Mouse (Mus musculus): Measurements from ENCODE around the gene Srsf4. TPM values are rescaled to one million over a fixed set of nuclear protein-coding genes. Genes with fewer than 3 reads are reported as not detected.

The Srsf4 gene
- 10 to 100 TPM; 73.4 to 74.0 TPM for total RNA-seq (2021)

- intact Hi-C loops (cut with DNase I) = no loop called here
Measured at GRCm38 (mm10) chr4:131873293-131874168, at the start of gene Srsf4. Gene Srsf4 (plus strand): TSS chr4:131873617.

DNA sequence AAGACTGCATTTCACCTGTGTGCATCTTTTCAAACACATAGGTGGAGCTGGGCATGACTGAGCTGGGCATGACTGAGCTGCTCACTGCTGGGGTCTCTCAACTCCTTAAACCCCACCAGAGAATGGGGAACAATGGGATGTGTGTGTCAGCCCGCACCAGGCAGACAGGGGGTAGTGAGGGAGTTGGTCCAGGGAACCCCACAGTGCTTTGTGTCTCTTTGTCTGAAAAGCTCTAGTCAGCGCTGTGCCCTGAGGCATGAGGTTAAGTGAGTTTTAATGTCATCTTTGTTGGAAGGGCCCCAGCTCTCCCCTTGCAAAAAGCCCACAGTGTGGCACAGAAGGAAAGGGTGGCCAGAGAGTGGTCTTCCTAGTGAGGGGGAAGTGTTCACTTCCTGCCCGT, 48.5 kb upstream of the Srsf4 start:
- intact Hi-C loops (cut with DNase I) = no loop called here
- no peak for DNase-seq (ENCODE audit: extremely low spot score in 1 of 2, low spot score in 2 of 2)

More at GRCm38 (mm10) chr4:131873293-131874168, at the start of gene Srsf4:
- peak; percentile 91 to 97 for DNase-seq (ENCODE audit: extremely low spot score in 1 of 2, low spot score in 2 of 2)

- intact Hi-C loops (cut with DNase I) = no loop called here
- DNase-seq (ENCODE audit: extremely low spot score in 1 of 2, low spot score in 2 of 2) = peak in 1 of 2 experiments; percentile 42
Measured at GRCm38 (mm10) chr4:131825830-131826229, 47.6 kb upstream of the Srsf4 start.

GRCm38 (mm10) chr4:131826905-131827304, 46.5 kb upstream of the Srsf4 start:
- intact Hi-C loops (cut with DNase I) = no loop called here
- DNase-seq (ENCODE audit: extremely low spot score in 1 of 2, low spot score in 2 of 2) = no peak

DNA sequence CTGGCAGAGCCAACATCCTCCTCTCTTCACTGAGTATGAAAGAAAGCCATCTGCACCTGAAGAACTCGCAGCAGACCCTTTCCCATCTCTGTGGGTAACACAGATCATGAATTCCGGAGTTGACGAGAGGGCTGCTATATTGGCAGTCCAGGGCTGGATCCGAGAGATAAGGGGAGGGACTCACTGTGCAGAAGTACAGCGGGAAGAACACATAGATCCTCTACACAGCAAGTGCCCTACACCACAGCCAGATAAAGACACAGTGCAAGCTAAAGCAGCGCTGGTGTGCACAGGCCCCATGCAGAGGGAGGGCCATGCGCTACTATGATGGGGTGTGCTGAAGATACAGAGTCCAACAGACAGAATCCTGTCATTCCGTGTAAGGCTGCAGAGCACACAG, 44.3 kb upstream of the Srsf4 start:
- no peak for DNase-seq (ENCODE audit: extremely low spot score in 1 of 2, low spot score in 2 of 2)
- intact Hi-C loops (cut with DNase I) = no loop called here

GRCm38 (mm10) chr4:131831546-131832045, 41.8 kb upstream of the Srsf4 start:
- intact Hi-C loops (cut with DNase I) = loop anchor here (10.0 kb wide), 2 partner anchors 347 to 397 kb away; no protein-coding TSS in a partner anchor
- no peak for DNase-seq (ENCODE audit: extremely low spot score in 1 of 2, low spot score in 2 of 2)

DNA sequence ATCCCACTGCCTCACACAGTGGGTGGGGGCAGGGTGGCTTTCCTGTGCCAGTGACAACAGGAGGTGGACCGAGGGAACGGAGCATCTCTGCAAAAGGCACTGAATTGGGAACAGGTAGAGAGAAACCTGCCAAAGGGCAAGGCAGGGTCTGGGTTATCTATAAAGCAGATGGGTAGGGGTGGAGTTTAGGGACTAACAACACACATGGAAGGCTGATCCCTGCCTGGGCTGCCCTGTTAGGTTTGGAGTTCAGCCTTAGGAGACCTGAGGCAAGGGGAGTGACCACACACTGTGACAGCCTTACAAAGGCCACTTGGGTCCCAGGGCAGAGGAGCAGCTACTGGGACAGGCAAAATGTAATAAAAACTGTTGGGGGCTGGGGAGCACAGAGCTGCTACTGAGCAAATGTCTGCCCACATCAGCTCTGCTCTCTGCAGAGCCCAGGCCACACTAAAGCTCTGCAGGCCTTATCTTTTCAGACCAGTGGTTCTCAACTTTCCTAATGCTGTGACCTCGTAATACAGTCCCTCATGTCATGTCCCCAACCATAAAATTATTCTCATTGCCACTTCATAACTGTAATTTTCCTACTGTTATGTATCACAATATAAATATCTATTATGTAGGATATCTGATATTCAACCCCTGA, 40.5 kb upstream of the Srsf4 start:
- intact Hi-C loops (cut with DNase I) = loop anchor here (10.0 kb wide), 2 partner anchors 348 to 398 kb away; no protein-coding TSS in a partner anchor
- no peak for DNase-seq (ENCODE audit: extremely low spot score in 1 of 2, low spot score in 2 of 2)

- intact Hi-C loops (cut with DNase I) = loop anchor here (10.0 kb wide), 2 partner anchors 349 to 399 kb away; no protein-coding TSS in a partner anchor
- DNase-seq (ENCODE audit: extremely low spot score in 1 of 2, low spot score in 2 of 2) = peak in 1 of 2 experiments; percentile 74
Measured at GRCm38 (mm10) chr4:131833971-131834609, 39.3 kb upstream of the Srsf4 start.

DNA sequence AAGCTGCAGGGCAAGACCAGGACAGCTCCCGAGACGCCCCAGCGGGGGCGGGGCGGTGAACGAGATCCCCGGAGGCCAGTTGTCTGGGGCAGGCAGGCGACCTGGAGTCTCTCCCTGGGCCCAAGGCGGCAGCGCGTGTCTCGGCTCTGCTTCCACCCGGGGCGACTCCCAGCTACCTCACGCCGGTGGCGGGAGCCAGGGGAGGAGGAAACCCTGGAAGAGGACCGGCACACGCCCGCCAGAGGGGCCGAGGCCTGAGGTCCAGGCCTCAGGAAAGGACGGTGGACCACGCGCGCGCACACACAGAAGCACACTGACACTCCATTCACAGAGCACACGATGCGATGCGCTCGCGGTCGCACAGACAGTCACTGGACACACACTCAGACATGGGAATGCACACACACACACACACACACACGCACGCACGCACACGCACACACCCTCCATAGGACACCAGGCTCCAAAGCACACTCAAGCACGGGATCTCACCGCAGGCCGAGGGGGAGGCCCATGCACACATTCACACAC, 37.0 kb upstream of the Srsf4 start:
- intact Hi-C loops (cut with DNase I) = loop anchor here (5.0 to 10.0 kb wide), 5 partner anchors 49 to 729 kb away; no protein-coding TSS in a partner anchor
- peak in 1 of 2 experiments; percentile 61 for DNase-seq (ENCODE audit: extremely low spot score in 1 of 2, low spot score in 2 of 2)

GRCm38 (mm10) chr4:131836891-131837491, 36.4 kb upstream of the Srsf4 start:
- DNase-seq (ENCODE audit: extremely low spot score in 1 of 2, low spot score in 2 of 2) = peak in 1 of 2 experiments; percentile 61
- intact Hi-C loops (cut with DNase I) = loop anchor here (5.0 to 10.0 kb wide), 5 partner anchors 50 to 730 kb away; no protein-coding TSS in a partner anchor

DNA sequence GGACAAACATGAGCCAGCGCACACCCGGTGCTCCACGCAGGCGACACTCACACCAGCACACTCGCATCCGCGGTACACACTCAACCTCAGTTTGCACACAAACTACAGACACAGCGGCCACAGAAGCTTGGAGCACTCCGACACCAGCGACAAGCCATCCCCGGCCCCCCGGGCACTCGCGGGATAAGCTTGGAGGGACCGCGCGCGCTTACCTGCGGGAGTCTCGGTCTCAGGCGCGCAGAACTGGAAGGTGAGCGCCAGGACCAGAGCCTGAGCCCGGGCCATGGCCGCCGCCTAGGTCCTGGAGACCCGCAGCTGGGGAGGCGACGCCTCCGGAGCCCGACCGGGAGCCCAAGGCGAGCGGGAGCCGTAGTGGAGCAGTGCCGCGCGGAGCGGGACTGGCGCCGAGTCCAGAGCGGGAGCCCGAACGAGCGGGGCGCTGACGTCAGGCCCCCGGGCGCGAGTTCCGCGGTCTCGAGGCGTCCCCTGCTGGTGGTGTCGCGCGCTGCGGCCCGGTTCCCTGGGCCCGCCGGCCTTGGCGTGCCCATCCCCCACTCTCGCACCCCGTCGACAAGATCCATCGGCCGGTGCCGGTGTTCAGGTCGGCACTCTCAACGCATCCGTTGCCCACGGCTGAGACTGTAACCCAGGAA, 35.4 kb upstream of the Srsf4 start, which contains the start of gene Ptpru:
TSS of gene Ptpru (minus strand) at position 417 of the 653 bp plus-strand sequence.
- intact Hi-C loops (cut with DNase I) = loop anchor here (1.0 to 10.0 kb wide), 7 partner anchors 51 to 878 kb away; no protein-coding TSS in a partner anchor
- DNase-seq (ENCODE audit: extremely low spot score in 1 of 2, low spot score in 2 of 2) = peak; percentile 79 to 92

DNA sequence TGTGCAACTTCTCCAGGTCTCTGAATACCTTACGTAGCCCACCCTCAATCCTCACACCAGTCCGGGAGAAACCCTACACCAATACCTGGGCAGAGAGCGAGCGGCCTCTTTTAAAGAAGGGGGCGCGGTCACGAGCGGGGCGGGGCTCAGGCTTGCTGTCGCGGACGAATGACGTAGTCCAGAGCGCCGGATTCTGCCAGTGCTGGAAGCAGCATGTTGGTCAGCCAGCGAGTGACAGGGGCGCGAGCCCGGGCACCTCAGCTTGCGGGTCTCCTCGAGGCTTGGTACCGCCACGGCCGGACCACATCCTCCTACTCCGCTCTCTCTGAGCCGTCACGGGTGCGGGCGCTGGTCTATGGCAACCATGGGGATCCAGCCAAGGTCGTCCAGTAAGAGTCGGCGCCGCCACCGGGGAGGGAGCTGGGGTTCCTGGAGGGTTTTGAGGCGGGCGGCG, 30.1 kb upstream of the Srsf4 start, which contains the start of gene Mecr:
TSS of gene Mecr (plus strand) at position 181 of the 454 bp plus-strand sequence.
- peak; percentile 94 to 96 for DNase-seq (ENCODE audit: extremely low spot score in 1 of 2, low spot score in 2 of 2)
- intact Hi-C loops (cut with DNase I) = loop anchor here (10.0 kb wide), 1 partner anchor 1059 kb away; no protein-coding TSS in a partner anchor

DNA sequence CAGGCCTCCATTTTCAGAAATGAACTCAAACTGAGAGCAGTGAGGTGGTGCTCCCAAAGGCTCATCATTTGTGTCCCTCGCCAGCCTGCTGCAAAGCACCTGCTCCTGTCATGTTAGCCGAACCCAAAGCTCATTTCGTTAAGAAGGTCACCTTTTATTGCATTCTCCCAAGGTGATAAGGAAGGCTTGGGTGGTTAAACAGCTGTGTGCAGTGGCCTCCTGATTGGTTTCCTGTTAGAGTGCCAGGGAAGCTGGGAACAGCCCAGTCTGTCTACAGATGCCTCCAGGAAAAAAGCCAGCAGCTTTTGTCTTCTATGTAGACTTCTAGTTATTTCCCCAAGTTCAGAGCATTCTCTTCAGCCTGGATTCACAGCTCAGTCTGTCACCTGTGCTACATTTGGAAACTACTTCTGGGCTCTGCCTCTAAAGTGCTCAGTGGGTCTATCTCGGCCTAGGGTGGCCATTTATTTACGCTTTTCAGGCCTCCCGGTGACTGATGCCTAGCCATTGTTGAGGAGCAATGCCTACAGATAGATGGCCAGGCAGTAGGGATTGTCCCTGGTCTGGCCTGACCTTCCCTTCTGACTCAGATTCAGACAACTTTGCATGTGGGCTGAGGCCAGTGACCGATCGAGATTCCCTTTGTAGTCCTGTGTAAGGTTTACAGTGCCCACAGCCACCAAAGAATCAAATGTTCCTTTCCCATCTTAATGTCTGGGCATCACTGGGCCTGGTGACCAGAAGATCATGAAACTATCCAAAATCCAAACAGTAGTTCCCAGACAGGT, 27.2 kb upstream of the Srsf4 start:
- intact Hi-C loops (cut with DNase I) = loop anchor here (10.0 kb wide), 1 partner anchor 1061 kb away; no protein-coding TSS in a partner anchor
- DNase-seq (ENCODE audit: extremely low spot score in 1 of 2, low spot score in 2 of 2) = no peak

GRCm38 (mm10) chr4:131848082-131848481, 25.3 kb upstream of the Srsf4 start:
- peak in 1 of 2 experiments; percentile 37 for DNase-seq (ENCODE audit: extremely low spot score in 1 of 2, low spot score in 2 of 2)
- intact Hi-C loops (cut with DNase I) = loop anchor here (10.0 kb wide), 1 partner anchor 1063 kb away; no protein-coding TSS in a partner anchor

DNA sequence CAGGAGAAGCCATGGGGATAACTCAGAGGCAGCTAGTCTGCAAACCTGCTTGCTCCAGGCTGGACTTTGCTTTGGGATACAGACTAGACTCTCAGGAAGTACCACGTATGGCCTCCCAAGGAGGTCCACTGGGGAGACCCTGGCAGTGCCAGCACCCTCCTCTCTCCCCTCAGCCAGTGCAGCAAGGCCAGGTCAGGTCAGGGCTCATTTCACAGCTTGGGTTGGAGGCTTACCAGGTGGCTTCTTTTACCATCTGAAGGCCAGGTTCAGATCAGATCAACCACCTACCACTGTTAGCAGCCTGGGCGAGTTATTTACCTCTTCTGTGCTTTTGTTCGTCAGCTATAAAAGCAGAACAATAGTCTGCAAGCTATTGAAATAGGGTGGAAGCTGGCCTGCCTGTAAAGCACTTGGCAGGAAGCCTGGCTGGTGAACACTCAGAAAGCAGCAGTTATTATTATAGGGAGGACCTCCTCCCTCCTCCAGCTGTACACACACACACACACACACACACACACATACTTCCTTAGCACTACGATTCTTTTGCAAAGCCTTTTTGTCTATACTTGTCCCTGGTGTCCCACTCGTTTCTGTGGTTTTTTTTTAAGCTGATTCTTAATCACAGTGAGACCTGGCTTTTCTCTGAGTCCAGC, 23.3 kb upstream of the Srsf4 start:
- peak in 1 of 2 experiments; percentile 89 for DNase-seq (ENCODE audit: extremely low spot score in 1 of 2, low spot score in 2 of 2)
- intact Hi-C loops (cut with DNase I) = loop anchor here (10.0 kb wide), 1 partner anchor 1065 kb away; no protein-coding TSS in a partner anchor

DNA sequence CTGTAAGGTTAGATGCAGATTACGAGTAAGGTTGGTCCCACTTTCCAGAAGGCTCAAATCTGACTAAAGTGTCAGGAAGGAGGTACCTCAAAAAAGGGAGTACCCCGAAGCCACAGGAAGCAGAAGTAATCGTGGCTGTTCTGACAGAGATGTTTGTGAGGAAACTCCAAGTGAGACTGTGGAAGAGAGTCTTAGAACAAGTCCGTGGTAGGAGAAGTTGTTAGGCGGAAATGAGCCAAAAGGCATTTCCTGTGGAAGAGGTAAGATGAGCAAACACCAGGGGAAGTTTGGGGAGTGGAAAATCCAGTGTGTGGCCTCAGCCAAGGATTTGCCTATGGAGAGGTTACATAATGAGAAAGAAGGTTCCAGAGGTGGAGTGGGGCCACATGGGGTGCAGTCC, 18.5 kb upstream of the Srsf4 start:
- DNase-seq (ENCODE audit: extremely low spot score in 1 of 2, low spot score in 2 of 2) = no peak
- intact Hi-C loops (cut with DNase I) = no loop called here
